Mouse (Mus musculus) lung, postnatal 0 days (tissue): ENCODE results near the gene Hoxa3. TPM values are rescaled to one million over a fixed set of nuclear protein-coding genes. Genes with fewer than 3 reads are reported as not detected.
A peak's percentile ranks its signal among the peaks of the same experiment; 100 is the strongest.

Experiments used
- ATAC-seq: fragments of 200-750 bp; cut with Nextera tagmentation; 2 replicates; pipeline ENCODE4 v1.8.0; 2017; ENCODE audit warnings: moderate library complexity
- DNase-seq: peaks from one replicate; pipeline ENCODE4 v3.0.0-alpha.2; 2016; ENCODE audit warnings: low spot score
- H3K27ac ChIP-seq: fragments of 300-500 bp; sonication (generic); 2 replicates; pipeline ENCODE4 v1.5.1; 2014; ENCODE audit warnings: antibody characterized with exemption, mild to moderate bottlenecking, low read length, mixed read lengths
- H3K27me3 ChIP-seq: fragments of 300-500 bp; sonication (generic); replicated peaks from 2 replicates; pipeline ENCODE4 v1.6.1; 2014; ENCODE audit warnings: low read length, mixed read lengths; ENCODE audit not compliant: insufficient read depth
- H3K36me3 ChIP-seq: fragments of 300-500 bp; sonication (generic); 2 replicates; pipeline ENCODE4 v1.6.1; 2014; ENCODE audit warnings: low read length, mixed read lengths; ENCODE audit not compliant: insufficient read depth
- H3K4me1 ChIP-seq: fragments of 300-500 bp; sonication (generic); 2 replicates; pipeline ENCODE4 v1.6.1; 2014; ENCODE audit warnings: antibody characterized with exemption, low read depth, low read length, mixed read lengths; ENCODE audit not compliant: insufficient read depth
- H3K4me2 ChIP-seq: fragments of 300-500 bp; sonication (generic); replicated peaks from 2 replicates; pipeline ENCODE4 v1.6.1; 2014; ENCODE audit warnings: low read depth, mild to moderate bottlenecking, low read length, moderate library complexity, mixed read lengths
- H3K4me3 ChIP-seq: fragments of 300-500 bp; sonication (generic); 2 replicates; pipeline ENCODE4 v1.5.1; 2014; ENCODE audit warnings: low read depth, low read length
- H3K9ac ChIP-seq: fragments of 300-500 bp; sonication (generic); replicated peaks from 2 replicates; pipeline ENCODE4 v1.6.1; 2014; ENCODE audit warnings: low read depth, mild to moderate bottlenecking
- H3K9me3 ChIP-seq: fragments of 300-500 bp; sonication (generic); 2 replicates; pipeline ENCODE4 v1.6.1; 2016; ENCODE audit warnings: low read length, mixed read lengths
- CTCF ChIP-seq: IDR thresholded peaks from 2 replicates; pipeline ENCODE4 v1.5.1; 2016; ENCODE audit warnings: antibody characterized with exemption, mild to moderate bottlenecking
- EP300 ChIP-seq: IDR thresholded peaks from 2 replicates; pipeline ENCODE4 v1.6.1; 2016; ENCODE audit warnings: antibody characterized with exemption, mild to moderate bottlenecking, control low read depth
- WGBS: fragments of 180-500 bp; shearing (Covaris S2); extraction: QIAGEN DNeasy Blood & Tissue Kit; methylation state at CpG from one replicate; pipeline ENCODE4 v1.1.7; 2014; 5-methylcytosine and 5-hydroxymethylcytosine counted together
- polyA plus RNA-seq: library from polyadenylated mRNA; unstranded; fragments of >200 nt; fragmentation: Nextera tagmentation; extraction: Ambion mirVana; gene quantifications from 2 replicates; pipeline ENCODE4 v1.2.1, GENCODE M21; 2015

Hoxa3 gene
- polyA plus RNA-seq, 1 experiment from 2014 or later, result 4.3 TPM

DNA sequence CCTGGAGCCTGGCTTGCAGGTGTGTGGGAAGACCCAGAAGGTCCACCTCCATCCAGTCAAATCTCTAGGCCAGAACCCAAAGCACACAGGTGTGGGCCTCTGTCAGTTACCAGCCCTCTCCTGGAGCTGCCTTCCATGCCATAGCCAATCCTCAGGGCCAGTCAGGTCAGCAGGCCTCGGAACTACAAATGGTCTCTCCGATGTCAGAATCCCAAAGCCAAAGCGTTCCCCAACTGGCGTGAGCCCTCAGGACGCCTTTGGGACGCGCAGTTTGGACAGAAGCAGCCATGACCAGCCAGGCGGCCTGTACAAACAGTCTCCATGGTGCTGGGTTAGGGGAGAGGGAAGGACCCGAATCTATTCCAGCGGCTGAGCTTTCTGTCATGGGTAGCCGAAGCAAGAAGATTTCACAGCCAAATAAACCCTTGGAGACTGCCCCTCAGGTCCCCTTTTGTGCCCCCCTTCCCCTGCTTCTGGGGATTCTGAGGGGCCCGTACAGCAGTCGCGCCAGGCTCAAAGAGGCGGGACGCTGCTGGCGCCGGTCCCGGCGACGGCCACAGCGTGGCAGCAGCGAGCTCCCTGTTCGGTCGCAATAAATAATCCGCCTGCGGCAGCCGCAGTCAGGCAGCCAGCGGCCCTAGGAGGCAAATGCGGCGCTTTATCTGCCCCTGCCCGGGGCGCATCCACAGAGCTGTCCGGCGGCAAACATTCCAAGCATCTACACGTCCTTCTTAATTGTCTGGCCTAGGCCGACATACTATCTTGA lies 1.8 kb downstream of the Hoxa3 start:
- peak; percentile 74 for ATAC-seq
- Histone ChIP-seq H3K4me2 (peak overlapping the region; percentile 61), H3K27ac (no peak overlapping the region), H3K9ac (no peak overlapping the region), H3K4me3 (peak overlapping the region; percentile 48), H3K9me3 (no peaks in the 10 kb centered on the region), H3K36me3 (no peaks in the 10 kb centered on the region), H3K27me3 (peaks cover 73% of the 10 kb centered on the region), H3K4me1 (peaks cover 3% of the 10 kb centered on the region; the same call in 1 of the 2 replicates)
- TF ChIP-seq EP300, result no peak
- peak; percentile 83 for TF ChIP-seq CTCF
- peak; percentile 87 for DNase-seq
- 3% methylated on average over 37 of the region's 37 CpGs for WGBS

DNA sequence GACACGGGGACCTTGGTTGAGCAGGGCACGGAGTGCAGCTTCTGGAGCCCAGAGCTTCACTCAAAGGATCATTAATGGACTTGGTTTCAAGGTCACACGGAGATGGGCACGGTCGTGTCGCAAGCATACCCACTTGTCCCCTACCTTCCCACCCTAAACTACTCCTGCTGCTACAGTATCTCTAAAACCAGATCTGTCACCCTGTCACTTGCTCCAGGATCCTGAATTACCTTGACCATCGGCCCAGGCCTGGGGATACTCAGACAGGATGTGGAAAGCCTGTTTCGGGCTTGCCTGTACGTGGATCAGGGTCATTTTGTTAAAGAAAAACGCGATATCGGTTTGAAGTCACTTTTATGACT lies 3.5 kb downstream of the Hoxa3 start:
- Histone ChIP-seq H3K27ac (no peak overlapping the region), H3K36me3 (no peaks in the 10 kb centered on the region), H3K27me3 (peaks cover 62% of the 10 kb centered on the region), H3K4me1 (peaks cover 3% of the 10 kb centered on the region; the same call in 1 of the 2 replicates), H3K4me3 (peak overlapping the region; percentile 40), H3K9me3 (no peaks in the 10 kb centered on the region), H3K4me2 (peak overlapping the region; percentile 75), H3K9ac (no peak overlapping the region)
- ATAC-seq (no peak), DNase-seq (no peak)
- TF ChIP-seq CTCF (no peak), EP300 (no peak)
- WGBS, result 44% methylated on average over 12 of the region's 12 CpGs

DNA sequence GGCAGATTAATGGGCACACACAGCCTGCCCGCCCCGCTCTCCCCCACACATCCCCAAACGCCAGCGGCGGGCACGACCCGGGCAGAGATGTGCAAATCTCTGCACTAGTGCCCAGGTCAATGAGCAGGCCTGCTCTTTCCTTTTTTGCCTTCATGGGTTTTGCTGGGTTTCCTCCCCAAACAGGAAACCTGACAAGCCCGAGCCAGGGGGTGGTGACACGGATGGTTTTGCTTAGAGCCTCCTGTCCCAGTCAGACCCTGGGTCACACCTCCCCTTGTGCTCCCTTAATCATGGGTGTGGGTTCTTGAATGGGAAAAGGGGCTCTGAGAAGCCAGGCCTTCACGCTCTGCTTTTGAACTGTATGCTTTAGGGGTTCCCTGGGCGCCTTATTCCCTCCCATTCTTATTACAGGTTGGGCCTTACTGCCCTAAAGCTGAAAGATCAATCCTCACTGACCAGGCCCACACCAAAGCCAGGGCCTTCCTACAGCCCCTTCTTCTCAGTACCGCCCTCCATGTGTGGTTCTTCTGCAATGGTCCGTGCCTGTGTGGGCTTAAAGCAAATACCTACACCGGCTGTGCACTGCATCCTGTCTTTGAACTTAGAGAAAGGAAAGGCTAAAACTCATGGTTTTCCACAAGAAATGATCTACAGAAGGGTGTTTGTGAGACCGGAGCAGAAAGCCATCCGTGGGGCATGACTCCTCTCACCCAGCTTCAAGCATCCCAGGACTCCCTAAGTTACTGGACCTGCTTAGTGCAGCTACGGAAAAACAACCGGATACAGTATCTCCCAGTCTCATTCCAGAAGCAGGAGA lies 4.1 kb downstream of the Hoxa3 start:
- Histone ChIP-seq H3K4me2 (peak overlapping the region; percentile 75), H3K27ac (peak overlapping the region; percentile 59), H3K36me3 (no peaks in the 10 kb centered on the region), H3K4me3 (peak overlapping the region; percentile 40), H3K4me1 (peaks cover 3% of the 10 kb centered on the region; the same call in 1 of the 2 replicates), H3K27me3 (peaks cover 56% of the 10 kb centered on the region), H3K9ac (0 out of 2 replicates have a peak overlapping the region, but pooled peaks have one; percentile 27), H3K9me3 (no peaks in the 10 kb centered on the region)
- ATAC-seq (no peak), DNase-seq (no peak)
- WGBS, result 28% methylated on average over 16 of the region's 18 CpGs
- no peak for TF ChIP-seq CTCF
- TF ChIP-seq EP300, result no peak

DNA sequence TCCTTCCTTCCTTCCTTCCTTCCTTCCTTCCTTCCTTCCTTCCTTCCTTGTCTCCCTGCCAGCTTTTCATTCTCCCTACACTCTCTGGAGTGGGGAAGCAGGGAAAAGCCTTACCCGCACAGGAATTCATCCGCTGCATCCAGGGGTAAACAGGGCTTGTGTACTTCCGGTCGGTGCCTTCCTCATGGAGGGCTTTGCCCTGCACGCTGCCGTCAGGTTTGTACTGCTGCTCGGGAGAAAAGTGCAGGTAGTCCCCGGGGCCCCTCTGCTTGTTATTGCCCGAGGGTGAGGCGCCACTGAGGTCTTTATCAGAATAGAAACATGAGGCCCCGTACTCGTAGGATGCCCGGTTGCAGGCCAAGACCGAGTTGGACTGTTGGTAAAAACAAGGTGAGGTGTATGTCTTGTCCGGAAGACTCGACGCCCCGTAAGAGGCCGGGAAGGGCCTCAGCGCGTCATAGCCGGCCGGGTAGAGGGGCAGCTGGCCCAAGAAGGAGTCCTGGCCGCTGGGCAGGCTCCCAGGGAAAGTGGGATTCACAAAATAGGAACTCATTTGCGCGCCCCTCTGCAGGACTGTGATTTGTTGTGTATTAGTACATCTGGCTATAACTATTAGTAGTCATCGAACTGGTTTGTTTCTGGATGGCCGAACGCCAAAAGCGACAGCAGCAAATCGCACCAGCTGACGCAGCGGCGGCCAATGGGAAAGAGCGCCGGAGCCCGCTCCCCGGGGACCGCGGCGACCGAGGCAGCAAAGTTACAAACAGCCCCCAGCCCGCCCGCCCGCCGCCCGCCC lies 4.9 kb downstream of the Hoxa3 start, which contains the start of gene Hoxa6:
TSS of gene Hoxa6 (minus strand) at position 651 of the 796 bp plus-strand sequence.
- ATAC-seq, result no peak

DNA sequence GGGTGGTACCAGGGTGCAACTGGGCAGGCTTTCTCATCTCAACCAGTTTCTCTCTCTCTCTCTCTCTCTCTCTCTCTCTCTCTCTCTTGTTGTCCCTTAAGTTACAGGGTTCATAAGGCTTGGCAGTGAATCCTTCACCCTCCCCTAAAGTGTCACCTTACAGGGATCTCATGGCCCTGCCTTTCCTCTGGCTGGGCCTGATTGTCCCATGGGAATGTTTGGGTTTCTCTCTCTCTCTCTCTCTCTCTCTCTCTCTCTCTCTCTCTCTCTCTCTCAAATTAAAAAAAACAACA lies 5.5 kb downstream of the Hoxa3 start:
- Histone ChIP-seq H3K4me1 (peaks cover 3% of the 10 kb centered on the region; the same call in 1 of the 2 replicates), H3K27ac (0 out of 2 replicates have a peak overlapping the region, but pooled peaks have one; percentile 59), H3K4me3 (peak overlapping the region; percentile 1; the same call in 1 of the 2 replicates), H3K9ac (no peak overlapping the region), H3K4me2 (peak overlapping the region; percentile 75), H3K36me3 (no peaks in the 10 kb centered on the region), H3K27me3 (peaks cover 47% of the 10 kb centered on the region; the same call in 1 of the 2 replicates), H3K9me3 (no peaks in the 10 kb centered on the region)
- TF ChIP-seq EP300, result no peak
- TF ChIP-seq CTCF, result no peak
- ATAC-seq (no peak), DNase-seq (no peak)

More for the DNA sequence above, 4.9 kb downstream of the Hoxa3 start, which contains the start of gene Hoxa6:
- H3K4me3 ChIP-seq, result peak within 1 kb of the TSS; percentile 40
- H3K27ac ChIP-seq, result peak within 1 kb of the TSS; percentile 59
- H3K36me3 ChIP-seq, result no peaks in the 10 kb centered on the region
- H3K9ac ChIP-seq, result 0 out of 2 replicates have a peak within 1 kb of the TSS, but pooled peaks have one; percentile 27
- no peaks in the 10 kb centered on the region for H3K9me3 ChIP-seq
- H3K27me3 ChIP-seq, result peaks cover 53% of the 10 kb centered on the region
- WGBS, result 4% methylated on average over 45 of the region's 47 CpGs
- TF ChIP-seq EP300 (no peak), CTCF (no peak)
- DNase-seq, result no peak
- H3K4me2 ChIP-seq, result peak within 1 kb of the TSS; percentile 75
- H3K4me1 ChIP-seq, result peaks cover 3% of the 10 kb centered on the region; the same call in 1 of the 2 replicates
